Mouse (Mus musculus): ENCODE measurements around the gene Pik3r1. TPM values are rescaled to one million over a fixed set of nuclear protein-coding genes. Genes with fewer than 3 reads are reported as not detected.

Gene Pik3r1
- polyA plus RNA-seq, 1 experiment, result 35.2 TPM

DNA sequence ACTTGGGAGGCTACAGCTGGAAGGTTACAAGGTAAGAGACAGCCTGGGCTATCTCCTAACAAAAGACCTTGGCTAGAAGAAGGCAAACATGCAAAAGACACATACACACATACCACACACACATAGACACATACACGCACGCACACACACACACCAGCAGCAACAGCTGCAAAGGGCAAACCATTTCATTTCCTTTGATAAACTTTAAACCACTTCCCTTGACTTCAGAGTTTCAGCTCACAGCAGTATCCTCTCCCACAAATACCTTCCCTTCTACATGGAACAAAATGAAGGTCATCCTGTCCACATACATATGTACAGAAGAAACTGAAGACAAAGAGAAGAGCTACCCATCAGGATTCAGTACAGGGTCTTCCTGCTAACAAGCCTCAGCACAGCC is 56.7 kb downstream of the Pik3r1 start:
- no peak overlapping the region; the same call in 1 of the 2 replicates for H3K27ac ChIP-seq (ENCODE audit: control insufficient read depth, insufficient read depth, low read length)
- WGBS, result 15% methylated on average over 2 of the region's 2 CpGs
- no peak overlapping the region for H3K4me3 ChIP-seq (ENCODE audit: control insufficient read depth, insufficient read depth, low read length)
- H3K4me1 ChIP-seq (replicated peaks; ENCODE audit: control insufficient read depth, insufficient read depth, low read length), result peaks cover 27% of the 10 kb centered on the region
- peaks cover 8% of the 10 kb centered on the region; the same call in 1 of the 2 replicates for H3K36me3 ChIP-seq (ENCODE audit: control insufficient read depth, insufficient read depth, low read length)
- TF ChIP-seq CTCF (IDR thresholded peaks at IDR 0.05; ENCODE audit: borderline replicate concordance, control insufficient read depth, extremely low read depth, insufficient read depth, low read length, poor library complexity) (no peak), POLR2A (IDR thresholded peaks at IDR 0.05; ENCODE audit: control insufficient read depth, extremely low read depth, insufficient read depth, low read length, poor library complexity) (no peak)
- DNase-seq, result peak; percentile 26
- no peaks in the 10 kb centered on the region for H3K27me3 ChIP-seq (ENCODE audit: control insufficient read depth, insufficient read depth, low read length)

GRCm38 (mm10) chr13:101709788-101710187 is 58.2 kb downstream of the Pik3r1 start:
- WGBS, result 92% methylated on average over 3 of the region's 3 CpGs
- H3K36me3 ChIP-seq (ENCODE audit: control insufficient read depth, insufficient read depth, low read length), result peaks cover 8% of the 10 kb centered on the region; the same call in 1 of the 2 replicates
- H3K27ac ChIP-seq (ENCODE audit: control insufficient read depth, insufficient read depth, low read length), result no peak overlapping the region
- H3K4me1 ChIP-seq (replicated peaks; ENCODE audit: control insufficient read depth, insufficient read depth, low read length), result peaks cover 32% of the 10 kb centered on the region
- H3K4me3 ChIP-seq (ENCODE audit: control insufficient read depth, insufficient read depth, low read length), result no peak overlapping the region
- no peak for DNase-seq
- no peaks in the 10 kb centered on the region for H3K27me3 ChIP-seq (ENCODE audit: control insufficient read depth, insufficient read depth, low read length)
- TF ChIP-seq POLR2A (IDR thresholded peaks at IDR 0.05; ENCODE audit: control insufficient read depth, extremely low read depth, insufficient read depth, low read length, poor library complexity) (no peak), CTCF (IDR thresholded peaks at IDR 0.05; ENCODE audit: borderline replicate concordance, control insufficient read depth, extremely low read depth, insufficient read depth, low read length, poor library complexity) (no peak)

DNA sequence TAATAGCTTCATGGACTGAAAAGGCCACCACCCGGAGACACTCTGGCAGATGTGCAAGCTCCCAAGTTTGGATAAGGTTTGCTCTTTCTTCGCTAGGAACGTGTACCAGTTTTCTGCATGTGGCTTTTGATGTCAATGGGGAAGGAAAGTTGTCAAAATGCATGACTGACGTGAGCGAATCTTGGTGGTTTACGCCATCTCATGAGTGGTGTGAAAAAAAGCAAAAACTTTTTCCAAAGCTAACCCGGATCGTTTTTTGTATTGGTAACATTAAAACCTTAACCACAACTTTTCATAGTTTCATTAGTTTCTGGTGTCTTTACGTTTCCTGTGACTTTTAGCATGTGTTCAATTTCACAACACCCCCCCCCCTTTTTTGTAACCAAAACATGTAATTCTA is 60.8 kb downstream of the Pik3r1 start:
- Histone ChIP-seq H3K4me1 (replicated peaks; ENCODE audit: control insufficient read depth, insufficient read depth, low read length) (peaks cover 31% of the 10 kb centered on the region), H3K4me3 (ENCODE audit: control insufficient read depth, insufficient read depth, low read length) (no peak overlapping the region), H3K27me3 (ENCODE audit: control insufficient read depth, insufficient read depth, low read length) (no peaks in the 10 kb centered on the region), H3K27ac (ENCODE audit: control insufficient read depth, insufficient read depth, low read length) (no peak overlapping the region), H3K36me3 (ENCODE audit: control insufficient read depth, insufficient read depth, low read length) (peaks cover 8% of the 10 kb centered on the region; the same call in 1 of the 2 replicates)
- TF ChIP-seq POLR2A (IDR thresholded peaks at IDR 0.05; ENCODE audit: control insufficient read depth, extremely low read depth, insufficient read depth, low read length, poor library complexity) (no peak), CTCF (IDR thresholded peaks at IDR 0.05; ENCODE audit: borderline replicate concordance, control insufficient read depth, extremely low read depth, insufficient read depth, low read length, poor library complexity) (no peak)
- 67% methylated on average over 9 of the region's 9 CpGs for WGBS
- DNase-seq, result no peak

GRCm38 (mm10) chr13:101706426-101706825 is 61.6 kb downstream of the Pik3r1 start:
- Histone ChIP-seq H3K4me3 (ENCODE audit: control insufficient read depth, insufficient read depth, low read length) (no peak overlapping the region), H3K27me3 (ENCODE audit: control insufficient read depth, insufficient read depth, low read length) (no peaks in the 10 kb centered on the region), H3K36me3 (ENCODE audit: control insufficient read depth, insufficient read depth, low read length) (peaks cover 12% of the 10 kb centered on the region), H3K4me1 (replicated peaks; ENCODE audit: control insufficient read depth, insufficient read depth, low read length) (peaks cover 37% of the 10 kb centered on the region), H3K27ac (ENCODE audit: control insufficient read depth, insufficient read depth, low read length) (no peak overlapping the region)
- DNase-seq, result no peak
- 24% methylated on average over 7 of the region's 7 CpGs for WGBS
- TF ChIP-seq POLR2A (IDR thresholded peaks at IDR 0.05; ENCODE audit: control insufficient read depth, extremely low read depth, insufficient read depth, low read length, poor library complexity) (no peak), CTCF (IDR thresholded peaks at IDR 0.05; ENCODE audit: borderline replicate concordance, control insufficient read depth, extremely low read depth, insufficient read depth, low read length, poor library complexity) (no peak)

- H3K36me3 ChIP-seq (ENCODE audit: control insufficient read depth, insufficient read depth, low read length), result peaks cover 25% of the 10 kb centered on the region
- TF ChIP-seq CTCF (IDR thresholded peaks at IDR 0.05; ENCODE audit: borderline replicate concordance, control insufficient read depth, extremely low read depth, insufficient read depth, low read length, poor library complexity) (no peak), POLR2A (IDR thresholded peaks at IDR 0.05; ENCODE audit: control insufficient read depth, extremely low read depth, insufficient read depth, low read length, poor library complexity) (no peak)
- peak; percentile 69 for DNase-seq
- H3K4me1 ChIP-seq (replicated peaks; ENCODE audit: control insufficient read depth, insufficient read depth, low read length), result peaks cover 41% of the 10 kb centered on the region
- H3K27ac ChIP-seq (ENCODE audit: control insufficient read depth, insufficient read depth, low read length), result peak overlapping the region; percentile 87
- H3K4me3 ChIP-seq (ENCODE audit: control insufficient read depth, insufficient read depth, low read length), result no peak overlapping the region
- no peaks in the 10 kb centered on the region for H3K27me3 ChIP-seq (ENCODE audit: control insufficient read depth, insufficient read depth, low read length)
- 25% methylated on average over 14 of the region's 14 CpGs for WGBS
Observed at GRCm38 (mm10) chr13:101702096-101702775, 65.8 kb downstream of the Pik3r1 start.

DNA sequence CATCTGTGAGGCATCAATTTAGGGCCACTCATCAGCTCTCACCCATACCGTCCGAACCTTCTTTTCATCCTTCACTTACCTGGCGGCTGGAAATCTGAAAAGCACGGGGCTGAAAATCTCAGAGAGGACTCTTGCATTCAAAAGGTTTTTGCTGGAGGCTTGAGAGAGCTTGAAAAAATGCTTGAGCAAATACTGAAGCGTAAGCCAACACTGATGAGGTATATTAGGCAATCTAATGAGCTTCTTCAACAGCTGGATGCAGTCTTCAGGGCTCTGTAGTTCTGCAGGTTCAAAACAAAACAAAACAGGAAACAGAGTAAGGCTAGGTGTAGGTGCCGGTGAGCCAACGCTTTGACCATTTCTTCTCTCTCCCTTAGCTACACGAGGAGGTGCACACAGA is 66.4 kb downstream of the Pik3r1 start:
- WGBS, result 44% methylated on average over 8 of the region's 8 CpGs
- Histone ChIP-seq H3K4me3 (ENCODE audit: control insufficient read depth, insufficient read depth, low read length) (no peak overlapping the region), H3K36me3 (ENCODE audit: control insufficient read depth, insufficient read depth, low read length) (peaks cover 25% of the 10 kb centered on the region), H3K4me1 (replicated peaks; ENCODE audit: control insufficient read depth, insufficient read depth, low read length) (peaks cover 37% of the 10 kb centered on the region), H3K27me3 (ENCODE audit: control insufficient read depth, insufficient read depth, low read length) (no peaks in the 10 kb centered on the region), H3K27ac (ENCODE audit: control insufficient read depth, insufficient read depth, low read length) (peak overlapping the region; percentile 76)
- TF ChIP-seq CTCF (IDR thresholded peaks at IDR 0.05; ENCODE audit: borderline replicate concordance, control insufficient read depth, extremely low read depth, insufficient read depth, low read length, poor library complexity) (no peak), POLR2A (IDR thresholded peaks at IDR 0.05; ENCODE audit: control insufficient read depth, extremely low read depth, insufficient read depth, low read length, poor library complexity) (no peak)
- no peak for DNase-seq

All from thymus, adult 2 months (tissue).